Mouse (Mus musculus): ENCODE measurements around the gene Cd151.

Gene Cd151

DNA sequence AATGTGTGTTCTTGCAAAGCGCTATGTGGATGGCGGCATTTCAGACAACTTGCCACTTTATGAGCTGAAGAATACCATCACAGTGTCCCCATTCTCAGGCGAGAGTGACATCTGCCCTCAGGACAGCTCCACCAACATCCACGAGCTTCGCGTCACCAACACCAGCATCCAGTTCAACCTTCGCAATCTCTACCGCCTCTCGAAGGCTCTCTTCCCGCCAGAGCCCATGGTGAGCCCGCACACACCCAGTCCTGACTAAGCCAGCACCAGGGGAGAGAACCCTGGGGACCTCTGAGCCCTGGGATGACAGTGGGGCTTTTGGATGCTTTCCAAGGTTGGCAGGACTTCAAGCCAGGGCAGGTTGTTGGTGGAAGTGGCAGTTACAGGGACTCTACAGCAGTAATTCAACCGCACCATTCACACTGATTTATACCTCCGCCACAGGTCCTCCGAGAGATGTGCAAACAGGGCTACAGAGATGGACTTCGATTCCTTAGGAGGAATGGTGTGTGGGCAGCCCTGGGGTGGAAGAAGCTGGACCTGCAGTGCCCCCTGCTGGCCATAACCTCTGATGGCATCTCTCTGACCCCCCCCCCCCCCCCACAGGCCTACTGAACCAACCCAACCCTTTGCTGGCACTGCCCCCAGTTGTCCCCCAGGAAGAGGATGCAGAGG, 9.1 kb upstream of the Cd151 start:
- DNase-seq (ENCODE audit: low read depth): no peak

DNA sequence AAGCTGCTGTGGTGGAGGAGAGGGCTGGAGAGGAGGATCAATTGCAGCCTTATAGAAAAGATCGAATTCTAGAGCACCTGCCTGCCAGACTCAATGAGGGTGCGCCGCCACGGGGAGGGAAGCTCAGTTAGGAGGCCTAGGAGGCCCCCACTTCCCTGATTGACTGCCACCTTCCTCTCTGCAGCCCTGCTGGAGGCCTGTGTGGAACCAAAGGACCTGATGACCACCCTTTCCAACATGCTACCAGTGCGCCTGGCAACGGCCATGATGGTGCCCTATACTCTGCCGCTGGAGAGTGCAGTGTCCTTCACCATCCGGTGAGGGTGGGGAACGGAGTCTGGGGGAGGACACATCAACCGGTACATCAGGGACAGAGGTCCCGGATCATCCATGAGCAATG, 8.5 kb upstream of the Cd151 start:
- no peak for DNase-seq (ENCODE audit: low read depth)

DNA sequence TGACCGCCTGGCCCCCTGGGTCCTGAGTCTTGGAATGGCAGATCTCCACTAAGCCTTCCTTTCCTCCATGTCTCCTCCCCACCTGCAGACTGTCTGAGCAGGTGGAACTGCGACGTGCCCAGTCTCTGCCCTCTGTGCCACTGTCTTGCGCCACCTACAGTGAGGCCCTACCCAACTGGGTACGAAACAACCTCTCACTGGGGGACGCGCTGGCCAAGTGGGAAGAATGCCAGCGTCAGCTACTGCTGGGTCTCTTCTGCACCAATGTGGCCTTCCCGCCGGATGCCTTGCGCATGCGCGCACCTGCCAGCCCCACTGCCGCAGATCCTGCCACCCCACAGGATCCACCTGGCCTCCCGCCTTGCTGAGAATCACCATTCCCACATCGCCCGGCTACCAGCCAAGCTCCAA, 7.9 kb upstream of the Cd151 start:
- DNase-seq (ENCODE audit: low read depth): no peak

DNA sequence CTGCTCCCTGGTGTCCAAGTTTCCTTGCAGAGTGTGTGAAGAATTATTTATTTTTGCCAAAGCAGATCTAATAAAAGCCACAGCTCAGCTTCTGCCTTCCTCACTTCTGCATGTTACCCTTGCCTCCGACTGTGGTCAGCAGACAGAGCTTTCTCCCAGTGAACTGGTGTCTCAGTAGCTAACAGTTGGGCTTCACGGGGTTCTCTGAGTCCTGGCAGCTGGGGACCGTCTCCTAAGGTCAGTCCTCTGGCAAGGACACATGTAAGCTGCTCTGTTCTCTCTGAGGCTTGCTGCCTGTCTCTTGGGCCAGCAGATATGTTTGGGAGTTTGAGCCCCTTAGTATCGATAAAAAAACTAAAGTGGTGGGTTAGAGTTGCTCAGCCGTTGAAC, 7.2 kb upstream of the Cd151 start:
- DNase-seq (ENCODE audit: low read depth): no peak

DNA sequence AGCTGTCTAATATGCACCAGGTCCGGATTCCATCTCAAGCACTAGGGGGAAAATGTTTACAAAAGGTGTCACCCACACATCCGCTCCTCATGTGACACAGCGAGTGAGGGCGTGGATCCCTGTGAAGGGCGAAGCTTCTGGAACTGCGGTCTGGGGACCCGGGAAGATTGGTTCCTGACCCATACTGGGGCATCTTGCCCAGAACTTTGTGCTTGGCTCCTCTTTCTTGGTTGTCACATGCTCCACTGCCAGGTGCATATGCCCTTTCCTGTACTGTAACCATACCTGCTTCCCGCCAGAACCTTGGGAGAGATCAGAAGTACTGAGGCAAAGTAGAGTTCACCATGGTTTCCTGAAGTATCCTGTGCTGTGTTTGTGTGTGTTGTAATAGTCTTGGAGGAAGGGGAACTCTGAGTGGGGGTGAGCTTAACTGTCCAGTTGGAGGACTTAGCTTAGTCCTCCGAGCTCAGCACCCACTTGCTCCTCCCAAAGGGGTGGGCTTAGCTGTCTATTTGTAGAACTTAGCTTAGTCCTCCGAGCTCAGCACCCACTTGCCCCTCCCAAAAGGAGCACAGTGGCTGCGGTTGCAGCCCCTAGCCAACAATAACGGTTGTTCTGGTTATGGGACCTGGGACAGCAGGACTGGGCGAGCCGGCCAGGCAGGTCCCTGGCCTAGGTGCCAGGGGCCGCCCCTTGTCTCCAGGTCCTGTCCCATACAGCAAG, 6.6 kb upstream of the Cd151 start, which contains the start of gene Cracr2b:
TSS of gene Cracr2b (plus strand) at position 704 of the 723 bp plus-strand sequence.
- no peak for DNase-seq (ENCODE audit: low read depth)

DNA sequence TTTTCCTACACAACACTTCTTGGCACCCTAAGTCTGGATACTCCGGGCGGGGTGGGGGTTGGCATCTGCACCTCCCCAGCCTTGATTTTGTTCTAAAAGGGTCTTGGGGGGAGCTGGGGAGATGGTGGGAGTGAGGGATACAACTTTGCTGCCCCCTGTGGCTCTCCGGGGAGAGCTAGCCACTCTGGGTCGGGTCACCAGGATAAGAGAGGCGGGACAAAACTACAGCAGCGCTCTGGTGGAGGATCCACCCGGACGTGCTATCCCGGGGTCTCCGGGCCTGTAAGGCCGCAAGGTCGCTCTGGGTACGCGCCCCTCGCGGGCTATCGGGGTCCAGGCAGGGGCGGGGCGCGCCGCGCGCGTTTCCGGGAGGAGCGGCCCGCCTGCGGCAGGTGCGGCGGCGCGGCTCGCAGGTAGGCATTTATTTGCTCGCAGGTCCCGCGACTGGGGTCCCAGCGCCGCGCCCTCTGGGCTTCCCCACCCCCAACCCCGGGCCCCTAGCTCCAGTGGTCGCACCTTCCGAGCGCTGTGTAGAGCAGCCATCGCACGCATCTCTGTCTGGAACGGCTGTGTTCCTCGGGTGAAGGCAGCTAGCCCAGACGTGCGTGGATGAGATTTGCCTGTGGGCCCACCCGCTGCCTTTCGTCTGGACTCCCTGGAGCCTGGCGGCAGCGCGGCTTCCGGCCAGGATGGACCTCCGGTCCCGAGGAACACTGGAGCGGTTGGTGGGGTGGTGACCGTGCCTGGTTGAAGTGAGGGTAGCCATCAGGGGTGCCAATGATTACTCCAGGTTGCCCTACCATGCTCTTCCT, 5.5 kb upstream of the Cd151 start:
- DNase-seq (ENCODE audit: low read depth): no peak

DNA sequence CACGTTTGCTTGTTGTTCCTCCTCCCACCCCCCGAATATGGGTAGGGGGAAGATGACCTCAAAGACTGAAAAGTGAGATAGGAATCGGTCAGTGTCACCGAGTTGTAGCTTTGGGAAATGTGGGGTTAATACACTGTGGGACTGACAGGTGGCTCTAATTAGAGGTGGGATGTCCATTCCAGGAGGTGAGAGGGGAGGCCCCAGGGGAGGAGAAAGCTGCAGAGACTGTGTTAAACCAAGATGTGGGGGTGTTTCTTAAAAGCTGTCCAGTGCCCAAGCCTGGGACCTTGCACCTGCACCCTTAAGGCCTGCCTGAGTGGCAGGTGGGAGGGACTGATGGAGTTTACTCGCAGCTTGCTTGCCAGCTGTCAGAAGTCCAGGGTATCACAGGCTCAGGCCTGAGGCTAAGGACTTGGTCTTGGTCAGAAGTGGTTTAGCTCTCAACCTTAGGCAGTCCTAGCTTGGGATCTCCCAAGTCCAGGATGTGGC, 4.8 kb upstream of the Cd151 start:
- DNase-seq (ENCODE audit: low read depth): no peak

DNA sequence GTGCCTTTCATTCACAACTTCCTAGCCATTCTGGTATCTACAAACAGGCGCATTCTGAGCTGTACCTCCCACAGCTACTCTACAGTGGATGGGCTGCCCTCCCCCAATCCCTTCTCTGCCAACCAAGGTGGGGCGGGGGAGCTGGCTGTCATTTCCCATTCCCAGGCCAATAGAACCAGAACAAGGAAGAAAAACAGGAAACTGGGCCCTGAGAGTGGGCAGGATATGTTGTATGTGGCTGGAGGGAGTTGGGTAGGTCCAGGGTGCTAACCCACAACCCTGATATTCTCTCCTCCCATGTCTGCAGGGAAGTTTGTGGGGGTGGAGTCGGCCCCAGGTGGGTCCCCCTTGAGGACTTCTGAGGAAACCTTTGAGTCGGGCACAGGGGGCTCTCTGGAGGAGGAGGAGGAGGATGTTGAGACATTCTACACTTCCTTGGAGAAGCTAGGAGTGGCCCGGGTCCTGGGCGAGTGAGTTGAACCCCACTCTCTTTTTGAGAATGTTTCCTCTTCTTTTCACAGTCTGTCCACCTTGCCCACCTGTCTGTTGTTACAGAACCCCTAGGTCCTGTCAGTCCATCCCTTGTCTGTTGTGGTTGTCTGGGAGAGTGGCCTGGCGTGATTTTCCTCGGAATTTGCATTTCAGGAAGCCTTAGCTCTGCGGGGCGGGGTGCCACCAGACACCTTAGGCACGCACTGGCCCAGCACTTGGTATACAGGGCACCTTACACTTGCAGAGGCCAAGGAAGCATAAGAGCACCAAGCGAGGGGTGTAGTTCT, 3.2 kb upstream of the Cd151 start:
- DNase-seq (ENCODE audit: low read depth): no peak

DNA sequence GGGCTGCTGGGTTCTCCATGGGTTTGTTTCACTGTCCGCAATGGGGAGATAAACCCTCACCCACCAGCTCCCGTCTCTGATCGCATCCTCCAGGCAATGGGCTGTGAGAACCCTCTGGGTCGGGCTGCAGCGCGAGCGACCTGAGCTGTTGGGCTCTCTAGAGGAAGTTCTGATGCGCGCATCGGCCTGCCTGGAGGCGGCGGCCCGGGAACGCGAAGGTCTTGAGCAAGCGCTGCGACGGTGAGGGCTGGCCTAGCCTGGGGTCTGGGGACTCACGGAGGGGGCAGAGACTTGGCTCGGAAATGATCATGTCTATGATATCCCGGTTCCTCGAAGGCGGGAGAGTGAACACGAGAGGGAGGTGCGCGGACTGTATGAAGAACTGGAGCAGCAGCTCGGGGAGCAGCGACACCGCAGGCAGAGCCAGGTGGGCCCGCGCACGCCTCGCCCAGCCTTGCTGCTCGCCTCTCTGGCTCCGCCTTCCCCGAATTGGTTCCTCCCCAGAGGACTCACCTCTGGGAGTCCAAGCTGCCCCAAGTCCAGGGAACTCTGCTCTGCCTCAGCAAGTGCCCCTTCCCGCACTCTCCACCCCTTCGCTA, 2.5 kb upstream of the Cd151 start:
- no peak for DNase-seq (ENCODE audit: low read depth)

DNA sequence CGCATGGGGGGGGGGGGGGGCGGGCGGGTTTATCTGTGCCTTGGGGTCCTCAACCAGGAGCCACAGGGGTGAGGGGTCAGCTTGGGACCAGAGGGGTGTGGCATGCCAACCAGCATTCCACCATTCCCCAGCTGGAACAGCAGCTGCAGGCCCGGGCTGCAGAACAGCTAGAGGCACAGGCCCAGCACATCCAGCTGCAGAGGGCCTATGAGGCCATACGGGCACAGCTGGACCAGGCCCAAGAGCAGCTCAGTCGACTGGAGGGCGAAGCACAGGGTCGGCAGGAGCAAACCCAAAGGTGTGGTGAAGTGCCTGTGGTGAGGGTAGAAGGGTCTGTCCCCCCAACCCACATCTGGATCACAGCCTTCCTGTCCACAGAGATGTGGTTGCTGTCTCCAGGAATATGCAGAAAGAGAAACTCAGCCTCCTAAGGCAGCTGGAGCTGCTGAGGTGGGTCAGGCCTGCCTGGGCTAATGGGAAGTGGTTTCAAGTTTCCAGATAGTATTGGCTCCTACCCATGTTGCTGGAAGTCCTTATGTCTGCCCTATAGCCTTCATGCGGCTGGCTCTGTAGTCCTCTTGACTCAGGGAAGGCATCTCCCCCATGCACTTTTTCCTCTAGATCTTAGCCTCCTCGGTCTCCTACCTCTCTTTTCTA, 1.7 kb upstream of the Cd151 start:
- DNase-seq (ENCODE audit: low read depth): no peak

DNA sequence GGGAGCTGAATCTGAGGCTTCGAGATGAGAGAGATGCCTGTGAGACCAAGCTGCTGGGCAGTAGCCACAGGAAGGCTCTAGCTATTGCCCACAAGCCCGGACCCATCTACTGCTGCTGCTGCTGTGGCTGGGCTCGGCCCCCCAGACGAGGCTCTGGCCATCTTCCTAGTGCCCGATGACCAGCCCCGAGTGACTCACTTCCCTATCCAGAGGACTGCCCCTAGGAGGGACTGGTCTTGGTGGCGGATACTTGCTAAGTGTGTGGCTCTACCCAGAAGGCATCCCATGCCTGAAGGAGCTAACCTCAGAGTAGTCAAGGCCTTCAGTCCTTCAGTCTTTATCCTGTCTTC, 1.2 kb upstream of the Cd151 start:
- no peak for DNase-seq (ENCODE audit: low read depth)

DNA sequence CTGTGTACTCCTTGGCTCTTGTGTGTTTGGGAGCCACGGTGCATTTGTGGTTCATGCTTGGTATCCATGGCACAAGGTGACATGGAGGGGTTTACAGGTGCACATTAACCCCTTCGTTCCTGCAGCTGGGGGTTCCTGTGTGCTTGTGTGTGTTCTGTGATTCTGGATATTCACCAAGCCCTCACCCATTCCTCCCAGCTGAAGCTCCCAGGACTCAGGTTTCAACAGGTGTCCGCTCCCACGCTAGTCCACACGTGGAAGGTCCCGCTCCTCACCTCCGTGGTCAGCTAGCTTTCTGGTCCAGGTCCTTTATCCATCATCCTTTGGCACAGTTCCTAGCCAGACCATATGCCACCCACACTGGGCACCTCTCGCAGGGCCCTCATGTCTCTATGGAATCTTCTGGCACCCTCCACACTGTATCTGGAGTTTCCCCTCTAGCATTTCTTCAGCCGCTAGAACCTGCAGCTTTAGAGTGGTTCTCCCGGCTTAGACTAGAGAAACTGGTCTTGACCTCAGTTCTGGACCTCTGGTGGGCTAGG, 514 bp upstream of the Cd151 start:
- DNase-seq (ENCODE audit: low read depth): no peak

DNA sequence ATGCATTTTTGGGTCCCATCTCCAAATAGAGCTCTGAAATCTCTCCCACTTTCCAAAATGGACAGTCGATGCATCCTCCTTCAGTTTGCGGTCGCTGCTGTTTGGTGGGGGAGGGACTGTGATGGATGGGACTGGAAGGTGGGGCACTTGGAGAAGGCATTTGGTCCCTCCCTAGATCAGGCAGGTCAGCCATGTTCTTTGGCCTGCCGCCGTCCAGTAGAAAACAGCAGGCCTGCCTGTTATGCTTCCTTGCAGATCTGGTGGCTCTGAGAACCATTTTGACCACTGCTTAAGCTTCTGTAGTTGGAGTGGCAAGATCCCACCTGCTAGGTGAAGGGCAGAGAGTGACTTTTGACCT, 951 bp downstream of the Cd151 start:
- no peak for DNase-seq (ENCODE audit: low read depth)

DNA sequence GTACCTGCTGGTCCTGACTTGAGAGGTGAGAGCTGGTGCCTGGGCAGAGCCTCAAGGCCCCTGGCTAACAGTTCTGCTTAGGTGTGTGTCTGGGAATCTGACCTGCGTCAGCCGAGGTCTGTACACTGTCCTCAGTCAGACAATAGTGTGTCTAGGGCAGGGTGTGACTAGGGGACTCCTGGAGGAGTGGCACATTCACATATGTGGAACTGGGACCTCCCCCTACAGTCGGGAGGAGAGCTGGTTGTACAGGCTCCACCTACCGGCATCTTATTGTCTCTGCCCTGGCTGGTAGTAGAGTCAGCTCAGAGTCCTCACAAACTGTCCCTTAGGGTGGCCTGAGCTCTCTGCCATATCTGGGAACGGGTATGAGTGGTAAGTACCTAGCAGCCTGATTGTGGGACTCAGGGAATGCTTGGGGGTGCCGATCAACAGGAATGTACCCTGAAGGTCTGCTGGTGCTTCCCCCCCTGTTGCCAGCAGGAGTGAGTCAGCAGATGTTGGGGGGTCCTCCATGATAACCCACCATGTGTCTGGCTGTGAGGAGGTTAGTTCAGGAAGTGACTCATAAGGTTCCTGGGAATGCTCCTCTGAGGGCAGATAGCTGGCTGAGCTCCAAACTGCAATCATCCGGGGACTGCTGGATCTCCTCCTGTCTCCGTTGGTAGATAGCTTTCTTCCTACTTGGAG, 1.5 kb downstream of the Cd151 start:
- peak; percentile 73 for DNase-seq (ENCODE audit: low read depth)

DNA sequence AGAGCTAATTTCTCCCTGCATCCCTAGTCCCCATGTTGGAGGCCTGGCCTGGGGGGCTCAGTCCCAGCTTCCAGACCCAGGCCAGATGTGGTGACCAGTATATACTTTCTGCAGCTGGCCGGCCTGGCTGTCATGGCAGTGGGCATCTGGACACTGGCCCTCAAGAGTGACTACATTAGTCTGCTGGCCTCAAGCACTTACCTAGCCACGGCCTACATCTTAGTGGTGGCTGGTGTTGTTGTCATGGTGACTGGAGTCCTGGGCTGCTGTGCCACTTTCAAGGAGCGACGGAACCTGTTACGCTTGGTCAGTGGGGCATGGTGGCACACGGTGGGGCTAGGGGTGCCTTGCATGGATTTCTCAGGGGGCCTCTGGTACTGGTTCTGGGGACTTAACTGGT, 2.2 kb downstream of the Cd151 start:
- DNase-seq (ENCODE audit: low read depth): no peak

DNA sequence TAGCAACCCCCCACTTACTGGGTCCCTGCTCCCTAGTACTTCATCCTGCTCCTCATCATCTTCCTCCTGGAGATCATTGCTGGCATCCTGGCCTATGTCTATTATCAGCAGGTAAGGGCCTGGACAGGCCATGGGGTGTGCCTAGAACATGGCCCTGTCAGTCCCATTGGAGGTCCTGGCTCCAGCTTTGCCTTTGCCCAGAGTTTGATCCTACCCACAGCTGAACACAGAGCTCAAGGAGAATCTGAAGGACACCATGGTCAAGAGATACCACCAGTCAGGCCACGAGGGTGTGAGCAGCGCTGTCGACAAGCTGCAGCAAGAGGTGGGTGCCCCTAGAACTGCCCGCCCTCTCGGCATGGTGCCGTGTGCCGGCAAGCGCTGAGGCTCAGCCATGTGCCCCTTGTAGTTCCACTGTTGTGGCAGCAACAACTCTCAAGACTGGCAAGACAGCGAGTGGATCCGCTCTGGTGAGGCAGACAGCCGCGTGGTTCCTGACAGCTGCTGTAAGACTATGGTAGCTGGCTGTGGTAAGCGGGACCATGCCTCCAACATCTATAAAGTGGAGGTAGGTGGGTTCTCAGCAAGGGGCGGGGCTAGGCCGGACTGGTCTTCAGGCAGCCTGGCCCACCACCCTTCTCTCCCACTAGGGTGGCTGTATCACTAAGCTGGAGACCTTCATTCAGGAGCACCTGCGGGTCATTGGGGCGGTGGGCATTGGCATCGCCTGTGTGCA, 2.9 kb downstream of the Cd151 start:
- DNase-seq (ENCODE audit: low read depth): no peak

DNA sequence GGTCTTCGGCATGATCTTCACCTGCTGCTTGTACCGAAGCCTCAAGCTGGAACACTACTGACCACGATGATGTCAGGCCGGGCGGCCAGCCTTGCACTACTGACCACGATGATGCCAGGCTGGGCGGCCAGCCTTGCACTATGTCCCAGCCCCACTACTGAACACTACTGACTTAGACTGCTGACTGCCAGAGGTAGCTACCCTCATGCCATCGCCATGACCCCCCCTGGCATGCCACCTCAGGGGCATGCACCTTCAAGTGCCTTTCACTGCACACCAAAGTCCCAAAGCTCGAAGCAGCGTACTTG, 3.4 kb downstream of the Cd151 start:
- no peak for DNase-seq (ENCODE audit: low read depth)

DNA sequence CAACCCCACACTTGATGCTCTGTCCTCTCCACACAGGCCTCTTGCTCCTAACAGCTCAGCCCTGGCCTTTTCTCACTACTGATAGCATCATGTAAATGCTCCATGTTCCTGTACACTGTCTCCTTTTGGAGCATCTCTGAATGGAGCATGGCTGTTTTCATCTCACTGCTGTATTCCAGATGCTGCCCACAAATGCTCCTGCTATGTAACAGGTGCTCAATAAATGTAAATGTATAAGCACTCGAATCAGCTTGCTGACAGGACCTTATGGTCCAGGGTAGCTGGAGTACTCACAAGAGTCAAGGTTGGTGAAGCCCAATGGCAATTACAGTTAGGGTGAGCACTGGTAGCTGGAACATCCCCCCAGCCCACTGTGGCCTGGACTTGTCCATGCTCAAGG, 4.0 kb downstream of the Cd151 start:
- no peak for DNase-seq (ENCODE audit: low read depth)

DNA sequence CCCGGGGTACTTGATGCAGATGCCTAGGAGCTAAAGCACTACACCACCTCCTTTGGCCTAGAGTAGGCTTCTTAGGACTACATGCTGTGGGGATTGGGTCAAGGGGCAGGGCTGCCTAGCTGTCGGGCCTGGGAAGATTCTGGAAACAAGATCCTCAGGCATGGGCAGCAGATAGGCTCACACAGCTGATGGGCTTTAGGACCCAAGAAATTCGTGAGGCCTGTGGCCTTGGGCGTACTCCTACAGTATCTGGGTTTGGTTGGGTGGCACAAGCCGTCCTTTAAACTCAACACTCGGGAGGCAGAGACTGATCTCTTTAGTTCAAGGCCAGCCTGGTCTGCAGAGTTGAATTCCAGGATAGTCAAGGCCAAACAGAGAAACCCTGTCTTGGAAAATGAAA, 5.0 kb downstream of the Cd151 start:
- DNase-seq (ENCODE audit: low read depth): no peak

DNA sequence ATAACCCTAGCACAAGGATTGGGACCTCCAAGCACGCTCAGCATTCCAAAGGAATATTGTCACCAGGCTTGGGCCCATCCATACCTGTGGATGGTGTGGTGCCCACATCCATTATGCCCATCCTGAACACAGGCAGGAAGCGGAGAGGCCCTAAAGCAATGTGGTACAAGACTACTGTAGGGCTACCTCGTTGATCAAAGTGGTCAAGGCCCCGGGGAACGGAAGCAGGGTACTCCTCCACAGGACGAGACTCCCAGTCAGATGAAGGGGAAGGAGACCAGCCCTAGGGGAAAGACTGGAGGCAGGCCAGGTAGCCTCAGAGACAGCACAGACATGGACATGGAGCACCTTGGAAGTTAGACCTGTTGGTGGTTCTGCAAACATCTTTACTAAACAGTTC, 5.6 kb downstream of the Cd151 start:
- DNase-seq (ENCODE audit: low read depth): no peak
